Mouse (Mus musculus) spleen, postnatal 36 days (tissue): ENCODE results near the gene Olfr1341.

ENCODE experiments used
- DNase-seq, 2 experiments: peaks; one replicate each; pipeline ENCODE4 v3.0.0; 2022; ENCODE audit warnings: low spot score in 2 of 2, mixed read lengths in 1 of 2

The Olfr1341 gene

GRCm38 (mm10) chr4:118703223-118703622 lies at the start of gene Olfr1341:
Gene Olfr1341 (plus strand): TSS chr4:118703523.
- no peak for DNase-seq

- DNase-seq: no peak
Measured at GRCm38 (mm10) chr4:118658652-118659051, 44.7 kb upstream of the Olfr1341 start, which contains the start of gene Olfr62. Gene Olfr62 (plus strand): TSS chr4:118658952.

DNA sequence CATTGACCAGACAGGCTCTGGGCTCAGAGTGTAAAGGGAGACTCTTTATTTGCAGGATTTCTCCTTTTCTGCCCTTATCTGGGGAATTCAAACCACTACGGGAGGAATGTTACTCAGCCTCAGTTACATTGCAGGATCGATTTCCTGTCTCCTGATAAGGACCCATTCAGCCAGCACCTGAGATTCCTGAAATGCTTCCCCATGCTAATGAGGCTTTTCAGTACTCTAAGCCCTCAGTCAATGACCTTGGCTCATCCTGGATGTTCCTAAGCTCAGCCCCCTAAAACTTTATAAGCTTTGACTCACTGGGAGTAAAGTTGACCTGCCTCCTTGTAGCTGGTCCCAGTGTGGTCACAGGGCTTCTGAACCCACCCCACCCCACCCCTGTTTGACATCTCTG lies 16.2 kb upstream of the Olfr1341 start:
- DNase-seq: no peak

DNA sequence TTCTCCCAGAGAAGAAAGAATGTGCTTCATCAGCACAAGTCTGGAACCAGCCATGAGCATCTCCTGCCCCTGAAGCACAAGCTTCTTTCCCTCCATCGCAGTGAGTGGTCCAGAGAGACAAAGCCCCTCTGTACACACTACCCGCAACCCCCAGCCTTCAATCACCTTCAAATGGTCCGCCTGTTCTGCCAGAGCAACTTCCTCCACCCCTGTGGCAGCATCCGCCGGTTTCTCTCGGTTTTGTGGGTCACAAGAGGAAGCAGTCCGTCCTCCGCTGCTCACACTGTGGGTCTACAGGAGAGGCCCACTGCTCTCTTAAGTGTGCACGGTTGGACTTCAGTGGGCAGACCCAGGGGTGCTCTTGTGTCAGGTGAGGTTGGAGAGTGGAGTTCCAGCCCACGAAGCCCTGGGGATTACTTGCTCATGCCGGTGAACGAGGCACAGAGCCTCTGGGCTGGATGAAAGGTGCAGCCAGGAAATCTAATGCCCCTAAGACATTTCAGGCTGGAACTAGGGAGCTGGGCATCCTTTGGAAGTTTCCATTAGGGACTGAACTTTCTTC lies 10.8 kb upstream of the Olfr1341 start, which contains the start of gene Olfr1342:
Gene Olfr1342 (minus strand): TSS at position 345 of the 562 bp plus-strand sequence.
- no peak for DNase-seq

DNA sequence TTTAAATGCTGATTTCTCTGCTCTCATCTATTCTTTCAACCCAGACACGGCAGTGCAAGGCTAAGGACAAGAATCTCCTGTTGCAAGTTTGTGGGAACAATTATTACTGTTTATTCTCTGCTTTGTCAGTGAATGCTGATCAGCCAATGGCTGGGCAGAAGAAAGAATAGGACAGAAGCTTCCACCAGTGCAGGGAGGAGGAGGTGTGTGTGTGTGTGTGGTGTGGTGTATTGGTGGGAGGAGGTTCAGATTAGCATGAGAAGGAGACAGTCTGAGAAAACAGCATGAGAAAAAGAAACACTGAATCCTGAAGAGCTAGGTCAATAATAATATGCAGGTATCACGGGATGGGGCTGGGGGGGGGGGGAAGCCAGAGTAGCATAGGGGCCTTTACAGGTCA lies 9.5 kb upstream of the Olfr1341 start:
- DNase-seq: no peak

DNA sequence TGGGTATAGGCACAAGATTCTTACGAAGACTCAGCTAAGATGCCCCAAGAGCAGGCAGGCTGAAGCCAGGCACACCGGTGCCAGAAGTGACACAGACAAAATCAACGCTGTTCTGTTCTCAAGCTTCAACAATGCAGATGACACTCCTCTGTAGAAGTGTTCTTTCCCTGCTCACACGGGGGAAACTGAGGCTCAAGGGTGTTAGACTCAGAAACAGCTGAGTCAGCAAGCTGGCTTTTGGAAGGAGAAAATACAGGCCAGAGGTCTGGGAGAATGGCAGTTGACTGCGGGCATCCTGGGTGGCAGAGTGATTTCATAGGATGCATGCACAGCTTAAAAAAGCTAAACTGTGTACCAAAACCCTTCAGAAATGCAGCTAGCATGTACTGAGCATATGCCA lies 4.8 kb downstream of the Olfr1341 start:
- no peak for DNase-seq

GRCm38 (mm10) chr4:118711656-118712055 lies 8.3 kb downstream of the Olfr1341 start:
- no peak for DNase-seq

DNA sequence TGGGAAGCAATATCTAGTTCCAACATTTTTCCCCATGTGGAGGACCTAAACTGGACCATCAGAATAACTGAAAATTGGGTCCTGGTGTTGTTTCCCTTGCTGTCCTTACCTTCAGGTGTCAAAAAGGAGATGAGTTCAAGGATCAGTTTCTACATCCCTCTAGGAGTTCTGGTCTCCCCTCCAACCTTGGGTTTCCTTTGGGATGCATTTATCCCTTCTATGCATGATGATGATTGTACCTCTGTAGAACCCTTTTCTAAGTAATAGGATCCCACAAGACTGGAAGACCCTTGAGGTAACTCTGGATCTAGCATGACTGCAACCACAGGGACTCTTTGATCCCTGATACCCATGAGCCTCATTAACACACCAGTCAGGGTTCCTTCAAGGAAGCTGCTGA lies 16.5 kb downstream of the Olfr1341 start, which contains the start of gene Olfr1340:
Gene Olfr1340 (plus strand): TSS at position 301 of the 400 bp plus-strand sequence.
- DNase-seq: no peak

- DNase-seq: no peak
Measured at GRCm38 (mm10) chr4:118721742-118722483, 18.6 kb downstream of the Olfr1341 start.

- no peak for DNase-seq
Measured at GRCm38 (mm10) chr4:118731875-118732274, 28.6 kb downstream of the Olfr1341 start, which contains the start of gene Olfr1339. Gene Olfr1339 (plus strand): TSS chr4:118732175.

DNA sequence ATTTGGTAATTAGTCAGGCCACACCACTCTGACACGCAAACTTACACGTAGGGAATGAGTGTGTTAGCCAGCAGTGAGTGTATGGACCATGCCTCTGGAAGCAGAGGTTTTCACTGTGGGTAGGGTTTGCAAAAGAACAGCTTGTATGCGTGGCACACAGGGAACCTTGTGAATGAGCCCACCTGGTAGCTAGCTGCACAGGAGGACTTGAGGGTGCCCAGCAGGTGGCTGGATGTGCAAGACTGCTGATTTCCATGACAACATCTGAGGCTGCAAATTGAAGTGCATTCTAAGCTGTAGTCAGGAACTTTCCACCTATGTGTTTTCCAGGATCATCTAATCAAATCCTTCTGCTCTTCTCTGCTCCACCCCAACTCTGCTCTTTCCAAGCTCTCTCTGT lies 36.3 kb downstream of the Olfr1341 start:
- no peak for DNase-seq

DNA sequence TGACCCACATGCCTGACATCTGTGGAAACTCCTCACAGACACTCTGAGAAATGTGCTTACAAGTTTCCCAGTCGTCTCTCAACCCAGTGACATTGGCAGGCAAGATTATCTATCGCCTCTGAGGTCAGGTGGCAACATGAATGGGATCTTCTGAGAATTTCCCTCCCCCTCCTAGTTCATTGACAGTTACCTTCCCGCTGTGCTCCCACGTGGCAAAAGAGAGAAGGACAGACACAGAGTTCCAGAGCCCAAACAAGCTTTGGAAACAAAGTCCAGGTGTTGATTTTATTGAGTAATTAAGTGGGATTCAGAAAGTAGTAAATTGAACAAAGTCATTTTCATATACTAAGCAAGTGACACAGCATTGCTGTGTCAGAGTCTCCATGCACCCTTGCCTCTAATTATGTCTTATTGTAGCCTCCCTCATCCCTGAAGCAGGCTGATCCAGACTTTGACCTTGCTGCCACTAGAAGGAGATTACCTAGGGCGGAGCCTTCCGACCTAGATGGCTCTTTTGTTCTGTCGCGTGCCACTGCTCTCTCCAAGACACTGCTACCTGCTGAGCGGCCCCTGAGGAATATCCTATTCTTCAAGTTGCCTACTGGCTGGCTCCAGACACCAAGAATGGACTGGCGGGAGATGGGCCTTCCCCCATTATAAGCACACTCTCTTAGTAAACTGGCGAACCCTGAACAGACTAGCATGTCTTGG lies 37.8 kb downstream of the Olfr1341 start:
- no peak for DNase-seq

GRCm38 (mm10) chr4:118741881-118742280 lies 38.6 kb downstream of the Olfr1341 start:
- DNase-seq: no peak

DNA sequence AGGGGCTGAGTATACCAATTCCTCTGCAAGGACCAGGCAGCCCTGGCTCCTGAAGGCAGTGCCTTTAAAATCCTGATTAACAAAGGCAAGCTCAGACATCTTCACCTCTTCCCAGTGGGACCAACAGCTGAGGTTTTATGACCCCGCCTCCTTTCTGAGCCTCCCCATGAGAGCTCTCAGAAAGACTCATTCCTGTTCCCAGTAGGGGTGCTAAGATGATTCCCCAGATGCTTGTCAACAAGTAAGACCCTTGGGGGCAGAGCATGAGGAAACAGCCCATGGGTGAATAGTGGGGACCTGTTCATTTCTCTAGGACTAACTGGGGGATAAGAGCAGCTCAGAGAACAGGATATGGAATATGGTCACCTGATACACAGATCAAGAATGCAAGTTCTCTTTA lies 55.3 kb downstream of the Olfr1341 start, which contains the start of gene Olfr1338:
Gene Olfr1338 (minus strand): TSS at position 101 of the 400 bp plus-strand sequence.
- no peak for DNase-seq
